Mouse (Mus musculus) adipocyte (in vitro differentiated cells): ENCODE data around the gene Atg7.

Source experiments
- DNase-seq: peaks from one replicate; pipeline ENCODE4 v3.0.0-alpha.2; 2016; ENCODE audit warnings: low spot score

Atg7 gene

GRCm38 (mm10) chr6:114855644-114856043 is 212.7 kb downstream of the Atg7 start:
- DNase-seq: no peak

- DNase-seq: no peak
Observed at GRCm38 (mm10) chr6:114856501-114856900, 213.6 kb downstream of the Atg7 start.

GRCm38 (mm10) chr6:114857996-114858721 is 215.3 kb downstream of the Atg7 start:
- peak; percentile 99 for DNase-seq

- DNase-seq: no peak
Observed at GRCm38 (mm10) chr6:114858722-114859053, 215.8 kb downstream of the Atg7 start.

- peak; percentile 95 for DNase-seq
Observed at GRCm38 (mm10) chr6:114860677-114861568, 218.0 kb downstream of the Atg7 start.

- no peak for DNase-seq
Observed at GRCm38 (mm10) chr6:114861591-114861990, 218.7 kb downstream of the Atg7 start.

- no peak for DNase-seq
Observed at GRCm38 (mm10) chr6:114862046-114862445, 219.1 kb downstream of the Atg7 start.

- peak; percentile 73 for DNase-seq
Observed at GRCm38 (mm10) chr6:114863501-114863900, 220.6 kb downstream of the Atg7 start.

GRCm38 (mm10) chr6:114864421-114864820 is 221.5 kb downstream of the Atg7 start:
- DNase-seq: no peak

GRCm38 (mm10) chr6:114866078-114866477 is 223.2 kb downstream of the Atg7 start:
- no peak for DNase-seq

- DNase-seq: no peak
Observed at GRCm38 (mm10) chr6:114866619-114867018, 223.7 kb downstream of the Atg7 start.

GRCm38 (mm10) chr6:114868656-114869055 is 225.8 kb downstream of the Atg7 start:
- no peak for DNase-seq

- DNase-seq: no peak
Observed at GRCm38 (mm10) chr6:114869501-114870076, 226.7 kb downstream of the Atg7 start.

- DNase-seq: no peak
Observed at GRCm38 (mm10) chr6:114871010-114871660, 228.2 kb downstream of the Atg7 start.

GRCm38 (mm10) chr6:114873808-114874137 is 230.9 kb downstream of the Atg7 start:
- DNase-seq: no peak

- peak; percentile 71 for DNase-seq
Observed at GRCm38 (mm10) chr6:114874138-114874928, 231.4 kb downstream of the Atg7 start.

GRCm38 (mm10) chr6:114875018-114875558 is 232.2 kb downstream of the Atg7 start:
- DNase-seq: peak; percentile 97

- DNase-seq: no peak
Observed at GRCm38 (mm10) chr6:114876033-114876432, 233.1 kb downstream of the Atg7 start.

GRCm38 (mm10) chr6:114876546-114876945 is 233.6 kb downstream of the Atg7 start:
- no peak for DNase-seq

- DNase-seq: no peak
Observed at GRCm38 (mm10) chr6:114878841-114879520, 236.1 kb downstream of the Atg7 start.

GRCm38 (mm10) chr6:114880798-114881197 is 237.9 kb downstream of the Atg7 start:
- DNase-seq: no peak
